Mouse (Mus musculus) small intestine, adult 2 months (tissue): ENCODE results near the gene Bicral. TPM values are rescaled to one million over a fixed set of nuclear protein-coding genes. Genes with fewer than 3 reads are reported as not detected.

Experiments
- H3K27ac ChIP-seq: fragments of 200-500 bp; 2 replicates; pipeline ENCODE4 v1.5.1; 2012; ENCODE audit warnings: low read depth, low read length, control low read depth, inconsistent platforms; ENCODE audit not compliant: insufficient read depth
- H3K27me3 ChIP-seq: fragments of 200-500 bp; 2 replicates; pipeline ENCODE4 v1.6.1; 2012; ENCODE audit warnings: mild to moderate bottlenecking, moderate library complexity, low read length, inconsistent platforms; ENCODE audit not compliant: control insufficient read depth, insufficient read depth
- H3K36me3 ChIP-seq: fragments of 200-500 bp; 2 replicates; pipeline ENCODE4 v1.6.1; 2012; ENCODE audit warnings: mild to moderate bottlenecking, low read length, control low read depth, inconsistent platforms; ENCODE audit not compliant: control insufficient read depth, insufficient read depth
- H3K4me1 ChIP-seq: fragments of 200-500 bp; 2 replicates; pipeline ENCODE4 v1.6.1; 2012; ENCODE audit warnings: low read length, inconsistent platforms, mixed read lengths; ENCODE audit not compliant: control insufficient read depth, insufficient read depth, insufficient read length
- H3K4me3 ChIP-seq: fragments of 200-500 bp; 2 replicates; pipeline ENCODE4 v1.5.1; 2012; ENCODE audit warnings: low read depth, mild to moderate bottlenecking, control low read depth, inconsistent platforms, low read length, moderate library complexity
- CTCF ChIP-seq: fragments of 200-500 bp; IDR thresholded peaks from 2 replicates; pipeline ENCODE4 v1.5.1; 2012; ENCODE audit warnings: low read depth, mild to moderate bottlenecking, control low read depth, inconsistent platforms, low read length, moderate library complexity, mixed read lengths; ENCODE audit not compliant: insufficient replicate concordance, insufficient read length; ENCODE audit errors: extremely low read depth
- POLR2A ChIP-seq: fragments of 200-500 bp; IDR thresholded peaks from 2 replicates; pipeline ENCODE4 v1.6.1; 2012; ENCODE audit warnings: low read depth, mild to moderate bottlenecking, control low read depth, inconsistent platforms, low read length, moderate library complexity
- WGBS: fragments of 180-500 bp; shearing (Covaris S2); methylation state at CpG from one replicate; pipeline ENCODE4 v1.1.7; 2018; 5-methylcytosine and 5-hydroxymethylcytosine counted together
- polyA plus RNA-seq: library from polyadenylated mRNA; depleted of rRNA; stranded (reverse); fragments of >200 nt; gene quantifications from 2 replicates; pipeline ENCODE4 v1.2.3, GENCODE M21; 2012

Gene Bicral
- polyA plus RNA-seq, 1 experiment: 7.1 TPM

- peak overlapping the region; percentile 63 for H3K27ac ChIP-seq
- H3K4me1 ChIP-seq: no peaks in the 10 kb centered on the region
- WGBS: 1% methylated on average over 11 of the region's 11 CpGs
- TF ChIP-seq POLR2A (no peak), CTCF (no peak)
- no peaks in the 10 kb centered on the region for H3K27me3 ChIP-seq
- peaks cover 32% of the 10 kb centered on the region for H3K36me3 ChIP-seq
- H3K4me3 ChIP-seq: peak overlapping the region; percentile 93
Observed at GRCm38 (mm10) chr17:46781876-46782275, 76.4 kb downstream of the Bicral start.

- Histone ChIP-seq H3K27ac (no peak overlapping the region), H3K4me1 (no peaks in the 10 kb centered on the region; the same call in 1 of the 2 replicates), H3K36me3 (peaks cover 49% of the 10 kb centered on the region), H3K4me3 (no peak overlapping the region), H3K27me3 (no peaks in the 10 kb centered on the region)
- WGBS: 27% methylated on average over 3 of the region's 3 CpGs
- TF ChIP-seq POLR2A: no peak
- no peak for TF ChIP-seq CTCF
Observed at GRCm38 (mm10) chr17:46776087-46776486, 82.2 kb downstream of the Bicral start.

- H3K27ac ChIP-seq: no peak overlapping the region
- WGBS: 87% methylated on average over 9 of the region's 9 CpGs
- no peak overlapping the region for H3K4me3 ChIP-seq
- peaks cover 44% of the 10 kb centered on the region for H3K36me3 ChIP-seq
- no peaks in the 10 kb centered on the region for H3K27me3 ChIP-seq
- no peaks in the 10 kb centered on the region; the same call in 1 of the 2 replicates for H3K4me1 ChIP-seq
- TF ChIP-seq CTCF: no peak
- no peak for TF ChIP-seq POLR2A
Observed at GRCm38 (mm10) chr17:46775070-46775469, 83.2 kb downstream of the Bicral start.

GRCm38 (mm10) chr17:46774131-46774472 is 84.2 kb downstream of the Bicral start:
- peaks cover 37% of the 10 kb centered on the region for H3K36me3 ChIP-seq
- 46% methylated on average over 2 of the region's 2 CpGs for WGBS
- H3K4me3 ChIP-seq: no peak overlapping the region

GRCm38 (mm10) chr17:46773278-46774130 is 84.8 kb downstream of the Bicral start:
- no peaks in the 10 kb centered on the region for H3K27me3 ChIP-seq
- peaks cover 31% of the 10 kb centered on the region for H3K36me3 ChIP-seq
- WGBS: 7% methylated on average over 19 of the region's 20 CpGs
- TF ChIP-seq POLR2A (no peak), CTCF (peak; percentile 50; the same call in 1 of the 2 replicates)
- peak overlapping the region; percentile 50 for H3K27ac ChIP-seq
- H3K4me3 ChIP-seq: peak overlapping the region; percentile 79
- no peaks in the 10 kb centered on the region; the same call in 1 of the 2 replicates for H3K4me1 ChIP-seq

More at GRCm38 (mm10) chr17:46774131-46774472, 84.2 kb downstream of the Bicral start:
- no peak overlapping the region for H3K27ac ChIP-seq
- H3K4me1 ChIP-seq: no peaks in the 10 kb centered on the region; the same call in 1 of the 2 replicates
- TF ChIP-seq POLR2A (no peak), CTCF (no peak)
- no peaks in the 10 kb centered on the region for H3K27me3 ChIP-seq

- H3K4me1 ChIP-seq: no peaks in the 10 kb centered on the region; the same call in none of the 2 replicates
- H3K27ac ChIP-seq: peak within 1 kb of the TSS; percentile 50
- no peak for TF ChIP-seq CTCF
- peak; percentile 77; the same call in 1 of the 2 replicates for TF ChIP-seq POLR2A
- peak within 1 kb of the TSS; percentile 79 for H3K4me3 ChIP-seq
- peaks cover 23% of the 10 kb centered on the region for H3K36me3 ChIP-seq
- WGBS: under 1% methylated on average over 50 of the region's 50 CpGs
- H3K27me3 ChIP-seq: no peaks in the 10 kb centered on the region
Observed at GRCm38 (mm10) chr17:46772404-46773277, 85.6 kb downstream of the Bicral start, which contains the start of gene 2310039H08Rik. Gene 2310039H08Rik, plus strand, starts transcription at chr17:46772635.

GRCm38 (mm10) chr17:46772038-46772403 is 86.3 kb downstream of the Bicral start:
- TF ChIP-seq POLR2A (no peak), CTCF (no peak)
- H3K27me3 ChIP-seq: no peaks in the 10 kb centered on the region
- H3K4me3 ChIP-seq: peak overlapping the region; percentile 79
- H3K4me1 ChIP-seq: no peaks in the 10 kb centered on the region; the same call in none of the 2 replicates
- peaks cover 17% of the 10 kb centered on the region for H3K36me3 ChIP-seq
- WGBS: 2% methylated on average over 5 of the region's 5 CpGs
- H3K27ac ChIP-seq: 0 out of 2 replicates have a peak overlapping the region, but pooled peaks have one; percentile 23
